Mouse (Mus musculus): ENCODE measurements around the gene Gm38431.

GRCm38 (mm10) chr9:21107607-21108237 is 15.9 kb upstream of the Gm38431 start:
- no peak for TF ChIP-seq CTCF (IDR thresholded peaks at IDR 0.05; ENCODE audit: low read depth)
- no peak for TF ChIP-seq EP300 (IDR thresholded peaks at IDR 0.05; ENCODE audit: low read depth)

Data from liver, postnatal 0 days (tissue).